Mouse (Mus musculus) limb, embryonic 12.5 days (tissue): Measurements from ENCODE around the gene Chchd10. TPM values are rescaled to one million over a fixed set of nuclear protein-coding genes. Genes with fewer than 3 reads are reported as not detected.

ENCODE experiments used
- ATAC-seq: fragments of 200-750 bp; cut with Nextera tagmentation; 2 replicates; pipeline ENCODE4 v1.8.0; 2017; ENCODE audit warnings: low read depth, moderate TSS enrichment; ENCODE audit not compliant: insufficient number of reproducible peaks, insufficient read depth, low FRiP score, low TSS enrichment
- H3K27ac ChIP-seq: fragments of 300-500 bp; sonication (generic); 2 replicates; pipeline ENCODE4 v1.5.1; 2016; ENCODE audit warnings: mild to moderate bottlenecking, moderate library complexity
- H3K27me3 ChIP-seq: fragments of 300-500 bp; sonication (generic); 2 replicates; pipeline ENCODE4 v1.6.1; 2016; ENCODE audit warnings: mild to moderate bottlenecking, moderate library complexity
- H3K36me3 ChIP-seq: fragments of 300-500 bp; sonication (generic); 2 replicates; pipeline ENCODE4 v1.6.1; 2016; ENCODE audit warnings: mild to moderate bottlenecking, moderate library complexity
- H3K4me1 ChIP-seq: fragments of 300-500 bp; sonication (generic); replicated peaks from 2 replicates; pipeline ENCODE4 v1.6.1; 2016
- H3K4me2 ChIP-seq: fragments of 300-500 bp; sonication (generic); 2 replicates; pipeline ENCODE4 v1.6.1; 2016; ENCODE audit warnings: mild to moderate bottlenecking, moderate library complexity
- H3K4me3 ChIP-seq: fragments of 300-500 bp; sonication (generic); replicated peaks from 2 replicates; pipeline ENCODE4 v1.5.1; 2016; ENCODE audit warnings: mild to moderate bottlenecking
- H3K9ac ChIP-seq: fragments of 300-500 bp; sonication (generic); replicated peaks from 2 replicates; pipeline ENCODE4 v1.6.1; 2016; ENCODE audit warnings: mild to moderate bottlenecking, moderate library complexity
- H3K9me3 ChIP-seq: fragments of 300-500 bp; sonication (generic); 2 replicates; pipeline ENCODE4 v1.6.1; 2016; ENCODE audit warnings: mild to moderate bottlenecking, moderate library complexity
- WGBS: fragments of 180-500 bp; shearing (Covaris S2); methylation state at CpG from one replicate; pipeline ENCODE4 v1.1.7; 2016; 5-methylcytosine and 5-hydroxymethylcytosine counted together
- polyA plus RNA-seq: library from polyadenylated mRNA; unstranded; fragments of >200 nt; fragmentation: Nextera tagmentation; extraction: Ambion mirVana; gene quantifications from 2 replicates; pipeline ENCODE4 v1.2.1, GENCODE M21; 2016

Chchd10 gene
- polyA plus RNA-seq, 1 experiment from 2014 or later, result 5.5 TPM

DNA sequence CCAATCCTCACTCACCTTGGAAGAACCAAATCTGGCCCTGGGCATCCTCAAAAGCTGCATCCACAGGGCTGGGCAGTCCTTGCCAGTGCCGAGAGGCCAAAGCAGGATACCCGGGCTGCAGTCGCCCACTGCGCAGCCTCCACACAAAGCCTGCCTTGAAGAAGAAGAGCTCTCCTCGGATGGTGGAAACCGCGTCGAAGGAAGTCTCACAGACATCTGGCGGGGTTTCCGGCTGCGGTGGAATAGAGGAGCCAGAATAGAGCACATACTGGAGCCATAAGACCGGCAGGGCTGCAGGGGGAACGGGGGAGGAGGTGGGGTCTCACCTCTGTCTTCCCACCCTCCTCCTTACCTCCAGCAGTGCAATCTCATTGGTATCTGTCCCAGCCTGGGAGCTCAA lies 6.5 kb upstream of the Chchd10 start:
- 66% methylated on average over 13 of the region's 13 CpGs for WGBS
- Histone ChIP-seq H3K4me1 (peaks cover 35% of the 10 kb centered on the region), H3K9ac (no peak overlapping the region), H3K36me3 (peaks cover 59% of the 10 kb centered on the region), H3K4me2 (no peak overlapping the region), H3K4me3 (no peak overlapping the region), H3K27ac (no peak overlapping the region), H3K27me3 (peaks cover 11% of the 10 kb centered on the region), H3K9me3 (no peaks in the 10 kb centered on the region)
- ATAC-seq, result no peak

- peak overlapping the region; percentile 70 for H3K4me3 ChIP-seq
- WGBS, result 19% methylated on average over 6 of the region's 6 CpGs
Measured at GRCm38 (mm10) chr10:75930304-75930703, 2.6 kb upstream of the Chchd10 start.

DNA sequence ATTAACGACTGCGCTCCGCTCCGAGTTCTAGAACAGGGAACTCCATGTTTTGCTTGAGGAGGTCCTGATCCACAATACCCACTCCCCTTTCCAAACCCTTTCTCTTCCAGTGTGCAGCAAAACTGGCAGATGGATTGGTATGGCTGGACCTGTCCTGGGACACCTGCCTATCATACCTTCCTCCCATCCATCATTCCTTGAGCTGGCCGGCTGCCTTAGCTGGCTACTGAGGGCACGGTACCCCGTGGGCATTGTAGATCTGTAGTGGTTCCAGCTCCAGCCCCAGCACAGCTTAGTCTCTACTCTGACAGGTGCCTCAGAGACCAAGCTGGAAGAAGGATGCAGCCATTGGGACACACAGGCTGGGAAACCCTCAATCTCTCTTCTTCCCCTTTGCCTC lies 1.6 kb upstream of the Chchd10 start:
- whole genome bisulfite sequencing, result 20% methylated on average over 7 of the region's 7 CpGs
- Histone ChIP-seq H3K9ac (peak overlapping the region; percentile 91), H3K27me3 (peaks cover 33% of the 10 kb centered on the region), H3K27ac (no peak overlapping the region), H3K36me3 (peaks cover 22% of the 10 kb centered on the region), H3K9me3 (no peaks in the 10 kb centered on the region), H3K4me3 (peak overlapping the region; percentile 70), H3K4me1 (peaks cover 47% of the 10 kb centered on the region), H3K4me2 (peak overlapping the region; percentile 91)
- no peak for ATAC-seq

More at GRCm38 (mm10) chr10:75930304-75930703, 2.6 kb upstream of the Chchd10 start:
- ATAC-seq, result no peak
- H3K4me2 ChIP-seq, result peak overlapping the region; percentile 91
- no peak overlapping the region for H3K27ac ChIP-seq
- H3K27me3 ChIP-seq, result peaks cover 23% of the 10 kb centered on the region
- 0 out of 2 replicates have a peak overlapping the region, but pooled peaks have one; percentile 18 for H3K9ac ChIP-seq
- H3K36me3 ChIP-seq, result peaks cover 32% of the 10 kb centered on the region
- H3K4me1 ChIP-seq, result peaks cover 37% of the 10 kb centered on the region
- H3K9me3 ChIP-seq, result no peaks in the 10 kb centered on the region

DNA sequence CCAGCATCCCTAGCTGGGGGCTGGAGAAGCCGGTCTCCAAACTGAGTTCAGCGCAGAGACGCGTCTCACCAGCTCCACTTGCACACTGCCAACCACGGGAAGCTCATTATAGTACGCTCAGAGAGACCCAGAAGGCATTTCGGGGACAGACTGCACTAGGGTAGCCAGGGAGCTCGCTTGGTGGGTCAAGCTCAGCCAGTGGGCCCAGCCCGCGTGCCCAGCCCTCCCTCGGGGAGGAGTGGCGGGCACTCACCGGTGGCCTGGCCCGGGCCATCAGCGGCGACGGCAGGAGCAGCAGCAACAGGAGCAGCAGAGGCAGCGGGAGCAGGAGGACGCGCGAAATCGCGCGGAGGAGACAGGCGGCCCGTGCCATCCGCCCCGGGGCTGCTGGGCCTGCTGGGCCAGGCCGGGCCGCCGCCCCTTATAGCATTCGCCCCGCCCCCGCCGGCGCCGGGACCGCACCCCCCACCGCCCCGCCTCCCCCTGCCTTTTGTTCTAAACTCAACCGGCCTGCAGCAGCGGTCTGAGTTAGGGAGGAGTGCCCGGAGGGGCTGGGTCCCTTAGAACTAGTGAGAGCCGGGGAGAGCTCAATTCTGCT lies 750 bp upstream of the Chchd10 start:
- peak; percentile 69 for ATAC-seq
- peak overlapping the region; percentile 70 for H3K4me3 ChIP-seq
- H3K9ac ChIP-seq, result peak overlapping the region; percentile 91
- H3K36me3 ChIP-seq, result peaks cover 13% of the 10 kb centered on the region
- H3K9me3 ChIP-seq, result no peaks in the 10 kb centered on the region
- H3K4me1 ChIP-seq, result peaks cover 47% of the 10 kb centered on the region
- H3K27me3 ChIP-seq, result peaks cover 42% of the 10 kb centered on the region
- H3K4me2 ChIP-seq, result peak overlapping the region; percentile 91
- under 1% methylated on average over 37 of the region's 44 CpGs for WGBS
- H3K27ac ChIP-seq, result peak overlapping the region; percentile 79

DNA sequence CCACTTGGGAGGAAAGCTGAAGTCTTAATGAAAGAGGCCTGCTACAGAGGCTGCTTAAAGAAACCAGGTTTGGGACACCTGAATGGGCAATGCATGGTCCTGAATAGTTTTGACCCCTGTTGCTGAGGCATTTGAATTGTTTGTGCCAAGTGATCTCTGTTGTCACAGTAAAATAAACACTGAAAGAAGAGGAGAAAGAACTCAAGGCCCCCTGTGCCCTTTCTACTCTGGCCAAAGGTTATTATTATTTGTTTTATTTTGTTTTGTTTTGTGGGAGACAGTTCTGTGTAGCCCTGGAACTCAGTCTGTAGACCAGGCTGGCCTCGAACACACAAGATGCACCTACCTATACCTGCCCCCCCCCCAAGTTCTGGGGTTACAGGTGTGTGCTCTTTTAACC lies 2.1 kb downstream of the Chchd10 start:
- Histone ChIP-seq H3K4me3 (no peak overlapping the region), H3K4me2 (peak overlapping the region; percentile 87; the same call in 1 of the 2 replicates), H3K36me3 (no peaks in the 10 kb centered on the region), H3K27ac (no peak overlapping the region), H3K4me1 (peaks cover 41% of the 10 kb centered on the region), H3K27me3 (peaks cover 61% of the 10 kb centered on the region), H3K9ac (no peak overlapping the region), H3K9me3 (no peaks in the 10 kb centered on the region)
- WGBS, result 69% methylated on average over 1 of the region's 1 CpGs
- no peak for ATAC-seq

GRCm38 (mm10) chr10:75935680-75936541 lies 3.0 kb downstream of the Chchd10 start, which contains the start of gene Mmp11:
Gene Mmp11 (minus strand): TSS chr10:75936496.
- ATAC-seq, result peak; percentile 24; the same call in 1 of the 2 replicates

DNA sequence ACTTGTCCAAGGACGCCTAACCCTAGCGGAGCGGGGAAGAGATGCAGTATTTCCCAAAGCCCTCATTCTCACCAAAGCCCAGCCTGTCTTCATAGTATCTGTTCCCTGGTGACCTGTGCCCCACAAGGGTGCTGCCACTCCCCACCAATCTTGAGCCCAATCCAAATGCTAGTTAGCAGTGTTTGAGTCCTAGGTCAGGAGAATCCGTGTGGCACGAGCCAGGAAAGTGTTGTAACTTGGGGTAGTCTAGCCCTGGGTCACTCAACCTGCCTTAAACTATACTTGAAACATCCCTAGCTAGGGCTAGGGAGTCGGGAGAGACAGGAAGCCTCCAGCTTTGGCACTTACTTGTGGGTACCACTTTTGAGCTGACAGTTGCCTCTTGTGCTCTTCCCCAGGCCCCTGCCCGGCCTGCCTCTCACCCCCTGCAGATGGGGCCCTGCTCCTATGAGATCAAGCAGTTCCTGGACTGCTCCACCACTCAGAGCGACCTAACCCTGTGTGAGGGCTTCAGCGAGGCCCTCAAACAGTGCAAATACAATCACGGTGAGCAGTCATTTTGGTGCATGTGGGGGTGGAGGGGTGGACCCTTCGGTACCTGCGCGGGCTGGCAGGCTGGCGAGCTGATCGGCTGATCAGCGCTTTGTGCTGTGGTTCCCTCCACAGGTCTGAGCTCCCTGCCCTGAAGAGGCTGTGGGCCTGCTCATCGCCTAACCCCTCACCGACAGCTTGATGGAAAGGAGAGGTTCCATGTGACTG lies 4.2 kb downstream of the Chchd10 start:
- peaks cover 22% of the 10 kb centered on the region for H3K4me1 ChIP-seq
- no peak overlapping the region for H3K9ac ChIP-seq
- ATAC-seq, result no peak
- H3K4me3 ChIP-seq, result no peak overlapping the region
- no peaks in the 10 kb centered on the region for H3K36me3 ChIP-seq
- no peak overlapping the region for H3K4me2 ChIP-seq
- no peak overlapping the region for H3K27ac ChIP-seq
- 35% methylated on average over 18 of the region's 18 CpGs for WGBS
- no peaks in the 10 kb centered on the region for H3K9me3 ChIP-seq
- H3K27me3 ChIP-seq, result peaks cover 46% of the 10 kb centered on the region

More at GRCm38 (mm10) chr10:75935680-75936541, 3.0 kb downstream of the Chchd10 start, which contains the start of gene Mmp11:
- Histone ChIP-seq H3K4me1 (peaks cover 32% of the 10 kb centered on the region), H3K36me3 (no peaks in the 10 kb centered on the region), H3K4me2 (peak within 1 kb of the TSS; percentile 87), H3K9me3 (no peaks in the 10 kb centered on the region), H3K27me3 (peaks cover 55% of the 10 kb centered on the region), H3K27ac (no peak within 1 kb of the TSS), H3K4me3 (peak within 1 kb of the TSS; percentile 49), H3K9ac (peak within 1 kb of the TSS; percentile 45)
- WGBS, result 1% methylated on average over 51 of the region's 51 CpGs

GRCm38 (mm10) chr10:75937851-75938643 lies 5.1 kb downstream of the Chchd10 start:
- H3K9ac ChIP-seq, result no peak overlapping the region
- no peak overlapping the region for H3K27ac ChIP-seq
- peaks cover 46% of the 10 kb centered on the region for H3K27me3 ChIP-seq
- 54% methylated on average over 10 of the region's 10 CpGs for WGBS
- no peak overlapping the region for H3K4me2 ChIP-seq
- H3K9me3 ChIP-seq, result no peaks in the 10 kb centered on the region
- H3K4me1 ChIP-seq, result peaks cover 14% of the 10 kb centered on the region
- ATAC-seq, result no peak
- no peaks in the 10 kb centered on the region for H3K36me3 ChIP-seq
- H3K4me3 ChIP-seq, result no peak overlapping the region

GRCm38 (mm10) chr10:75939481-75940234 lies 6.7 kb downstream of the Chchd10 start:
- Histone ChIP-seq H3K4me1 (peaks cover 10% of the 10 kb centered on the region), H3K27me3 (peaks cover 44% of the 10 kb centered on the region), H3K9ac (no peak overlapping the region), H3K4me2 (no peak overlapping the region), H3K36me3 (no peaks in the 10 kb centered on the region), H3K27ac (no peak overlapping the region), H3K4me3 (no peak overlapping the region), H3K9me3 (no peaks in the 10 kb centered on the region)
- 40% methylated on average over 9 of the region's 9 CpGs for WGBS
- no peak for ATAC-seq

GRCm38 (mm10) chr10:75940520-75940919 lies 7.6 kb downstream of the Chchd10 start, which contains the start of gene Gm867:
Gene Gm867 (minus strand): TSS chr10:75940672.
- no peak within 1 kb of the TSS for H3K4me3 ChIP-seq
- H3K36me3 ChIP-seq, result no peaks in the 10 kb centered on the region
- 84% methylated on average over 5 of the region's 5 CpGs for WGBS
- no peak for ATAC-seq
- no peak within 1 kb of the TSS for H3K4me2 ChIP-seq
- no peak within 1 kb of the TSS for H3K9ac ChIP-seq
- peaks cover 8% of the 10 kb centered on the region for H3K4me1 ChIP-seq
- H3K27me3 ChIP-seq, result peaks cover 36% of the 10 kb centered on the region
- no peak within 1 kb of the TSS for H3K27ac ChIP-seq
- no peaks in the 10 kb centered on the region for H3K9me3 ChIP-seq
